Mouse (Mus musculus) hindbrain, postnatal 0 days (tissue): ENCODE measurements around the gene Nxpe5. TPM values are rescaled to one million over a fixed set of nuclear protein-coding genes. Genes with fewer than 3 reads are reported as not detected.

Experiments used
- ATAC-seq: fragments of 200-750 bp; cut with Nextera tagmentation; 2 replicates; pipeline ENCODE4 v1.8.0; 2017; ENCODE audit warnings: mild to moderate bottlenecking, moderate TSS enrichment, moderate library complexity
- DNase-seq: peaks from one replicate; pipeline ENCODE4 v3.0.0-alpha.2; 2015; ENCODE audit warnings: low spot score
- H3K27ac ChIP-seq: fragments of 300-500 bp; sonication (generic); 2 replicates; pipeline ENCODE4 v1.5.1; 2014; ENCODE audit warnings: mild to moderate bottlenecking
- H3K27me3 ChIP-seq: fragments of 300-500 bp; sonication (generic); 2 replicates; pipeline ENCODE4 v1.6.1; 2014; ENCODE audit warnings: low read length, mixed read lengths; ENCODE audit not compliant: insufficient read depth
- H3K36me3 ChIP-seq: fragments of 300-500 bp; sonication (generic); 2 replicates; pipeline ENCODE4 v1.6.1; 2014; ENCODE audit warnings: low read length, mixed read lengths; ENCODE audit not compliant: insufficient read depth
- H3K4me1 ChIP-seq: fragments of 300-500 bp; sonication (generic); 2 replicates; pipeline ENCODE4 v1.6.1; 2014; ENCODE audit warnings: antibody characterized with exemption, low read length, mixed read lengths; ENCODE audit not compliant: insufficient read depth
- H3K4me2 ChIP-seq: fragments of 300-500 bp; sonication (generic); 2 replicates; pipeline ENCODE4 v1.6.1; 2014; ENCODE audit warnings: low read depth, mild to moderate bottlenecking, low read length, moderate library complexity, mixed read lengths
- H3K4me3 ChIP-seq: fragments of 300-500 bp; sonication (generic); 2 replicates; pipeline ENCODE4 v1.5.1; 2014; ENCODE audit warnings: low read length
- H3K9ac ChIP-seq: fragments of 300-500 bp; sonication (generic); replicated peaks from 2 replicates; pipeline ENCODE4 v1.6.1; 2014; ENCODE audit warnings: mild to moderate bottlenecking, low read length, moderate library complexity, mixed read lengths
- H3K9me3 ChIP-seq: fragments of 300-500 bp; sonication (generic); 2 replicates; pipeline ENCODE4 v1.6.1; 2016; ENCODE audit warnings: low read length, mixed read lengths
- CTCF ChIP-seq: IDR thresholded peaks from 2 replicates; pipeline ENCODE4 v1.5.1; 2016; ENCODE audit warnings: antibody characterized with exemption, control low read depth, low read depth
- WGBS: fragments of 180-500 bp; shearing (Covaris S2); extraction: QIAGEN DNeasy Blood & Tissue Kit; methylation state at CpG from one replicate; pipeline ENCODE4 v1.1.7; 2014; 5-methylcytosine and 5-hydroxymethylcytosine counted together
- polyA plus RNA-seq: library from polyadenylated mRNA; unstranded; fragments of >200 nt; fragmentation: Nextera tagmentation; extraction: Ambion mirVana; gene quantifications from 2 replicates; pipeline ENCODE4 v1.2.1, GENCODE M21; 2015
- total RNA-seq: library from RNA; depleted of rRNA; stranded (reverse); fragments of >200 nt; gene quantifications from 2 replicates; pipeline ENCODE4 v1.2.3, GENCODE M21; 2014

Gene Nxpe5
- total and polyA plus RNA-seq, 2 experiments from 2014 or later: 0.37 TPM; not detected in 1

DNA sequence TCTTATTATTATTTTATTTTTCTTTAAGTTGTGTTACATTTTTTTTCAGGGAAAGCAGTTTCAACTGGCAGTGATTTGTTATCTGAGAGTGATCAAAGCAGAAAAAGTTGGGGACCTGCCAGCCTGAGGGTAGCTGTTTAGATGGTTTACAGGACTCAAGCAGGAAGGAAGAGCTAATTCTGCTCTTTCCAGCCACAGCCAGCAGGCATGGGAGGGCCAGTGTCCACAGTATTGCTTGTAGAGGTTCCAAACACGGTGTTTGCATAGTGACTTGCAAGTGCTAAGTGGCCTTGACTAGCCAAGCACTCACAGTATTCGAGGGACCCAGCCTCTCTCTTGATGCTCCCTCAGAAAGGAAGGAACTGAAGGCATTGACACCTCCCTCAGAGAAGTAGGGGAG, 15.8 kb downstream of the Nxpe5 start:
- no peak overlapping the region for H3K4me2 ChIP-seq
- DNase-seq: no peak
- TF ChIP-seq CTCF: no peak
- no peaks in the 10 kb centered on the region for H3K4me1 ChIP-seq
- H3K4me3 ChIP-seq: no peak overlapping the region
- H3K36me3 ChIP-seq: no peaks in the 10 kb centered on the region
- H3K9me3 ChIP-seq: no peaks in the 10 kb centered on the region
- H3K27ac ChIP-seq: no peak overlapping the region
- ATAC-seq: no peak
- 43% methylated on average over 2 of the region's 2 CpGs for WGBS
- no peak overlapping the region for H3K9ac ChIP-seq
- H3K27me3 ChIP-seq: no peaks in the 10 kb centered on the region

DNA sequence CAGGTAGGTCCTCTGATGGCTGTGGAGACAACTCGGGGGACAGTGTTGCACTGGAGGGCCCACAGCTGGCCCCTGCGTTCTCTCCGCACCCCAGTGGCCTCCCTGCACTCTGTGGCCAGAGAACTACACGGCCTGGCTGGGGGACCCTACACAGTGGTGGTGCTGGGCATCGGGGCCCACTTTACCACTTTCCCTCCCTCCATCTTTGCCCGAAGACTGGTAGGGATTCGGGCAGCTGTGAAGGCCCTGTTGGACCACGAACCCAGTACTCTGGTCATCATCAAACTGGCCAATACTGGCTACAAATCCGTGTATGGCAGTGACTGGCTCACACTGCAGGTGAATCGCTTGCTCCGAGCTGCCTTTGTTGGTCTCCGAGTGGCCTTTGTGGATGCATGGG, 25.4 kb downstream of the Nxpe5 start:
- Histone ChIP-seq H3K9me3 (no peaks in the 10 kb centered on the region), H3K27ac (no peak overlapping the region), H3K4me3 (no peak overlapping the region), H3K4me1 (peaks cover 2% of the 10 kb centered on the region), H3K27me3 (no peaks in the 10 kb centered on the region), H3K9ac (no peak overlapping the region), H3K36me3 (no peaks in the 10 kb centered on the region), H3K4me2 (no peak overlapping the region)
- no peak for DNase-seq
- WGBS: 86% methylated on average over 12 of the region's 12 CpGs
- ATAC-seq: no peak
- no peak for TF ChIP-seq CTCF

DNA sequence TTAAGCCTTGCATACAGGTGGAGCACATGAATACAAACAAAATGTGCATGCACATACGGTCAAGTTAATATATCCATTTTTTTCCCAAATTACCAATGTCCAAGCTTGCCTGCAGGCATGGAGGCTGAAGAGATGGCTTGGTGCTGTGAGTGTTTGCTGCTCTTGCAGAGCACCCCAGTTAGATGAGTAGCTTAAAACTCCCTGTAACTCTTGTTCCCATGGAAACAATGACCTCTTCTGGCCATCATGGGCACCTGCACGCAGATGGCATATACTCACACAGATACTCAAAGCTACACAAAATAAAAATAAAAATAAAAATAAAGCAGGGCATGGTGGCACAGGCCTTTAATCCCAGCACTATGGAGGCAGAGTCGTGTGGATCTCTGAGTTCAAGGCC, 27.4 kb downstream of the Nxpe5 start:
- no peak overlapping the region for H3K9ac ChIP-seq
- no peaks in the 10 kb centered on the region for H3K27me3 ChIP-seq
- WGBS: 92% methylated on average over 3 of the region's 3 CpGs
- H3K4me1 ChIP-seq: peaks cover 6% of the 10 kb centered on the region
- no peak overlapping the region for H3K27ac ChIP-seq
- no peak overlapping the region for H3K4me2 ChIP-seq
- H3K9me3 ChIP-seq: no peaks in the 10 kb centered on the region
- no peak for DNase-seq
- no peak for TF ChIP-seq CTCF
- H3K36me3 ChIP-seq: no peaks in the 10 kb centered on the region
- H3K4me3 ChIP-seq: no peak overlapping the region
- no peak for ATAC-seq

DNA sequence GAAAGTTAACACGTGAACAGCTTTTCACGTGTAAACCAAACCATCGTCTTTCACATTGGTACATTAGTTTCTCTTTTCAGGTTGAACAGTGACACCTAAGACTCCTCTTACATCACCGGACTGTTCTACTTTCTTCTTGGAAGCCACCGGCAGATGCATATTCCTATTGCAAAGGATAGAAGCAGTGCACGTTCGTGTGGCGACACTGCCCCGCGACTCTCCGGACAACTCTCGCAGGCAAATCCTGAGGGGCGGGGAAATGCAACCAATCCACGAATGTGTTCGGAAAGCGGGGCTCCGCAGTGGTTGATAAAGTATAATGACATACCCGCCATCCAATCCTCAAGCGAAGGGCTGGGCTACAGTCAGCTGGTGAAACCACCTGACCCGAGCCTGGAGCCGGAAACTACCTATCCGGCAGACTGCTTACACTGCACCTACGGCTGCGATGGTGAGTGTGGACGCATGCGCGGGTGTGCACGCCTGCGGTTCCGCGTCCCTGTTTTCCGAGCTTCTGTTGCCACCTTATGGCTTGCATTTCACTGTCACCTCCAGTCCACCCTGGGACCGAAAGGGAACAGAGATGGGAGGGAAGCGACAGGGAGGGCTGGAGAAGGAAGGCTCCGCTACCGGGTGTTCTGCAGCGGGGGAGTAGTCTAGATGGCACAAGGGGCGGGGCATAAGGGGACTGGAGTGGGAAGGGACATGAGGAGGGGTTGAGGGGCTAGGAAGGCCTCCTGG, 29.8 kb downstream of the Nxpe5 start, which contains the start of gene Lamtor4:
Gene Lamtor4 (plus strand): TSS at position 130 of the 741 bp plus-strand sequence.
- Histone ChIP-seq H3K4me2 (peak within 1 kb of the TSS; percentile 91), H3K9ac (peak within 1 kb of the TSS; percentile 59), H3K27ac (peak within 1 kb of the TSS; percentile 85), H3K9me3 (no peaks in the 10 kb centered on the region), H3K36me3 (peaks cover 12% of the 10 kb centered on the region), H3K4me3 (peak within 1 kb of the TSS; percentile 51), H3K27me3 (no peaks in the 10 kb centered on the region), H3K4me1 (peaks cover 6% of the 10 kb centered on the region)
- peak; percentile 100 for ATAC-seq
- TF ChIP-seq CTCF: peak; percentile 55
- WGBS: under 1% methylated on average over 38 of the region's 38 CpGs
- peak; percentile 98 for DNase-seq

DNA sequence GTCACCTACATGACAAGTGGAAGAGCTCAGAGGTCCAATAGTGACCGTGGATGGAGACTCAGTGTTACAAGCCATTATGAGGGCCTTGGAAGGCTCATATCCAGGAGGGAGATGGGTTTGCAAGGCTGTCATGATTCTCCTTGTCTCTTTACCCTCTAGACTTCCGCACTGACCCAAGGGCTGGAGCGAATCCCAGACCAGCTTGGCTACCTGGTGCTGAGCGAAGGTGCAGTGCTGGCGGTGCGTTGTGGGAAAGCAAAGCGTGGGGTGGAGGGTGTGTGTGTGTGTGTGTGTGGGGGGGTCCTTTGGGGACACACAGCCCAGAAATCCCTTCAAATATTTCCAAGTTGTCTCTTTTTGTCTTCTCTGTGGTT, 30.4 kb downstream of the Nxpe5 start:
- TF ChIP-seq CTCF: no peak
- peak overlapping the region; percentile 51 for H3K4me3 ChIP-seq
- DNase-seq (no peak), ATAC-seq (peak; percentile 10; the same call in 1 of the 2 replicates)
- H3K4me1 ChIP-seq: peaks cover 6% of the 10 kb centered on the region
- H3K27me3 ChIP-seq: no peaks in the 10 kb centered on the region
- H3K9me3 ChIP-seq: no peaks in the 10 kb centered on the region
- H3K4me2 ChIP-seq: peak overlapping the region; percentile 91
- peak overlapping the region; percentile 85 for H3K27ac ChIP-seq
- WGBS: 11% methylated on average over 7 of the region's 7 CpGs
- H3K36me3 ChIP-seq: peaks cover 17% of the 10 kb centered on the region
- H3K9ac ChIP-seq: peak overlapping the region; percentile 59

DNA sequence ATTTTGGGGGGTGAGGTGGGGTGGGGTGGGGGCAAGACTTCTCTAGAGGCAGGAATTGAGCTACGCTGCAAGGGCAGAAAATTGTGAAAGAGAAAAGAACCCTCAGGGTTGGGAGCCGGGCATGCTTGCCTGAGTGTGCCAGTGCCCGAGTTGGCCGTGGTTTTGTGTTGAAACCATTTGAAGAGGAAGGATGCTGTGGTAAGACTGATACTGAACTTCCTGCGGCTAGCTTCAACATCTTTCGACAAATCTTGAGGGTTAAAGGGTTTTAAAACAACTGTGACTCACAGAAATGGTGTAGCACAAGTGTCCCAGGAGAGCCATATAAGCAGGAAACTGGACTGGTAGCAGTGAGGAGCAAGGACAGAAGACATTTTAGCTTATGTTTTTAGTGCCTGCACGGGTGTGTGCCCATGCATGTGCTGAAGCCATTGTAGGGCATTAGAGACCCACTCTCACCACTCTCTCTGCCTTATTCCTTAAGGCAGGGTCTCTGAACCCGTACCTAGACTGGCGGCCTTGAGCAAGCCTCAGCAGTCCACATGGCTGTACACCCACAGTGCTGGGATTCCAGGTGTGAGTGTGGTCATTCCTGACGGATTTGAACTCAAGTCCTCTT, 31.4 kb downstream of the Nxpe5 start:
- H3K9me3 ChIP-seq: no peaks in the 10 kb centered on the region
- peaks cover 25% of the 10 kb centered on the region for H3K36me3 ChIP-seq
- H3K4me1 ChIP-seq: peaks cover 7% of the 10 kb centered on the region
- H3K4me2 ChIP-seq: peak overlapping the region; percentile 91; the same call in 1 of the 2 replicates
- no peaks in the 10 kb centered on the region for H3K27me3 ChIP-seq
- H3K9ac ChIP-seq: no peak overlapping the region
- ATAC-seq (no peak), DNase-seq (no peak)
- no peak overlapping the region for H3K4me3 ChIP-seq
- no peak overlapping the region for H3K27ac ChIP-seq
- TF ChIP-seq CTCF: no peak
- 90% methylated on average over 10 of the region's 10 CpGs for WGBS

DNA sequence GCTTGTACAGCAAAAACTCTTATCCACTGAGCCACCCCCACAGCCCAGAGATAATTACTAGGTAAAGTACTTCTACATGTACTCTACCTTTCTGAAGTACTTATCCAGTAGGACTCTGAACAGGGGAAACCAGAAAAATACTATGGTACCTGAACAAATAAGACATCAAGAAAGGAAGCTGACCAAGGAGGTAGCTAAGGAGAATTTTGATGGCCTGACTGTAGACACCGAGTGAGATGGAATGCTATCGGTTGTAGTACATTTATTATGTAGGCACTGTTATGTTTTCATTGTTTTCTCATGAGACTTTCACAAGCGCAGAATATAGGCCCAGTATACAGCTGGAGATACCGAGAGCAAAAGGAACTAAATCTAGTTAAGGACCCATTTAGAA, 31.9 kb downstream of the Nxpe5 start:
- no peak for ATAC-seq
- H3K4me2 ChIP-seq: no peak overlapping the region
- no peak for TF ChIP-seq CTCF
- no peak overlapping the region for H3K27ac ChIP-seq
- H3K9me3 ChIP-seq: no peaks in the 10 kb centered on the region
- peaks cover 12% of the 10 kb centered on the region for H3K4me1 ChIP-seq
- no peaks in the 10 kb centered on the region for H3K27me3 ChIP-seq
- WGBS: 89% methylated on average over 4 of the region's 4 CpGs
- H3K9ac ChIP-seq: no peak overlapping the region
- no peak overlapping the region for H3K4me3 ChIP-seq
- peaks cover 25% of the 10 kb centered on the region for H3K36me3 ChIP-seq
- no peak for DNase-seq
